Mouse (Mus musculus): Measurements from ENCODE around the gene Itgb4. TPM values are rescaled to one million over a fixed set of nuclear protein-coding genes. Genes with fewer than 3 reads are reported as not detected.
"Not testable (repeated sequence)": the region's sequence is repeated elsewhere in the genome, so short reads cannot be mapped to it uniquely, and the experiment has no call there.

Itgb4 gene
- total RNA-seq, 2 experiments from 2014 or later = 3.2 to 4.2 TPM

- intact Hi-C loops (cut with DNase I) = no loop called here
- peak in 1 of 2 experiments; percentile 65 for DNase-seq (ENCODE audit: low spot score in 2 of 2)
Measured at GRCm38 (mm10) chr11:116004840-116005700, 30.6 kb downstream of the Itgb4 start.

DNA sequence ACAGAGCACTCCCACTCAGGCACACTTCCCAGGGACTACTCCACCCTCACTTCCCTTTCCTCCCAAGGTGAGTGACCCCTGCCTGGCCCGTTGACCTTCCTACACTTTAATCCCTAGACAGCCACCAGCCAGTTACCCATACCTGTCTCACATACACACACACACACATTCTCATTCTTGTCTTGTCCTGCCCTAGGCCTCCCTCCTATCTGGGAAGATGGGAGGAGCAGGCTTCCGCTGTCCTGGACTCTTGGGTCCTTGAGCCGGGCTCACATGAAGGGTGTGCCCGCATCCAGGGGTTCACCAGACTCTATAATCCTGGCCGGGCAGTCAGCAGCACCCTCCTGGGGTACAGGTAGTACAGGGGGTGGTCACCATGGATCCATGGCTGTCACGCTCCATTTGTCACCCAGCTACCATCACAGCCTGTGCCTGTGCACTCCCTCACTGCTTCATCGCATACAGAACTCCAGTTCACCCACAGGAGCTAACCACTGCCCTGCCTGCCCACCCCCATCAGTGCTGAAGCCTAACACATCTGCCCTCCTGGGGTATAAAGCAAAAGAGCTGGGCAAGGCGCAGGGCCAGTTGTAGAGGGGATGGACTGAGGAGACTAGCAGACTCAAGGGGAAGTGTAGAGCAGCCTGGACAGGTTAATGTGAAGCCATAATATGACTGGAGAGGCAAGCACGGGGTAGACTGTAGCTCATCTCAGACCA, 31.4 kb downstream of the Itgb4 start:
- DNase-seq (ENCODE audit: low spot score in 2 of 2) = no peak
- intact Hi-C loops (cut with DNase I) = no loop called here

DNA sequence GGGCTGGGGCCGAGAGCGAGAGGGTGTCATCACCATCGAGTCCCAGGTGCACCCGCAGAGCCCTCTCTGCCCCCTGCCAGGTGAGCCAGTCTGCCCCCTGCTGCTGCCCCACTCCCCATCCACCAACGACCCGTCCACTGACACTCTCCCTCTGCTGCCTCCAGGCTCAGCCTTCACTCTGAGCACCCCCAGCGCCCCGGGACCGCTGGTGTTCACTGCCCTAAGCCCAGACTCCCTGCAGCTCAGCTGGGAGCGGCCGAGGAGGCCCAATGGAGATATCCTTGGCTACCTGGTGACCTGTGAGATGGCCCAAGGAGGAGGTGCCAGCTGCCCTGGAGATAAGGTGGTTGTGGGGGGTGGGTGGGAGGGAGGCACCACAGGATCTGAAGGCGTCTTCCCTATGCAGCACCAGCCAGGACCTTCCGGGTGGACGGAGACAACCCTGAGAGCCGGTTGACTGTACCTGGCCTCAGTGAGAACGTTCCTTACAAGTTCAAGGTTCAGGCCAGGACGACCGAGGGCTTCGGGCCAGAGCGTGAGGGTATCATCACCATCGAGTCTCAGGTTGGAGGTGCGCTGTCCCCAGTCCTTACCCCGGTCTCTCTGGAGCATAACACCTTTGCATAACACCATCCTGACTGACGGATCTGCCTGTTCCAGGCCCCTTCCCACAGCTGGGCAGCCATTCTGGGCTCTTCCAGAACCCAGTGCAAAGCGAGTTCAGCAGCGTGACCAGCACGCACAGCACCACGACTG, 32.8 kb downstream of the Itgb4 start:
- DNase-seq (ENCODE audit: low spot score in 2 of 2) = no peak
- intact Hi-C loops (cut with DNase I) = no loop called here

GRCm38 (mm10) chr11:116008411-116008810, 33.9 kb downstream of the Itgb4 start:
- intact Hi-C loops (cut with DNase I) = no loop called here
- DNase-seq (ENCODE audit: low spot score in 2 of 2) = no peak

DNA sequence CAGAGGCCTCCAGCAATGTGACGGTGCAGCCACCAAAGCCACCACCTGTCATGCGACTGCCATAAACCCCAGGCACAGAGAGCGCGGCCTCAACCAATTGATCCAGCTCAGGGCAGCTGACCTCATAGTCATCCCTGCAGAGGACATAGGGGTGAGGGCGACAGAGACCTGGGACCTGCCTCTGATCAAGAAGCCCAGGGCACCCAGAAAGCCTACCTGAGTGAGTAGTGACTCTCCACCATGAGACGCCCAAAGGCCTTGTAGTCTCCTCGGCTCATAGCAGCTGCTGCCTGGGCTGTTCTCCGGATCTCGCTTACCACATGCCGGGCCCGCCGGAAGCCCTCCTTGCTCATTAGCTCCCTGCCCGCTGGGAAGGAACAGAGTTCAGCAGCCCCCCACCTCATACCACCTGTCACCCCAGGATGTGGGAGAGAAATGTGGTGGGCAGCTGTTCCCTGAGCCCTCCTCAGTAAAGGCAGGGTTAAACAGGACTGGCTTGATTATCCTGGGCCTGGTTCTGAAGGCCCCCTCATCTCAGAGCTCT, 34.4 kb downstream of the Itgb4 start:
- intact Hi-C loops (cut with DNase I) = no loop called here
- no peak for DNase-seq (ENCODE audit: low spot score in 2 of 2)

DNA sequence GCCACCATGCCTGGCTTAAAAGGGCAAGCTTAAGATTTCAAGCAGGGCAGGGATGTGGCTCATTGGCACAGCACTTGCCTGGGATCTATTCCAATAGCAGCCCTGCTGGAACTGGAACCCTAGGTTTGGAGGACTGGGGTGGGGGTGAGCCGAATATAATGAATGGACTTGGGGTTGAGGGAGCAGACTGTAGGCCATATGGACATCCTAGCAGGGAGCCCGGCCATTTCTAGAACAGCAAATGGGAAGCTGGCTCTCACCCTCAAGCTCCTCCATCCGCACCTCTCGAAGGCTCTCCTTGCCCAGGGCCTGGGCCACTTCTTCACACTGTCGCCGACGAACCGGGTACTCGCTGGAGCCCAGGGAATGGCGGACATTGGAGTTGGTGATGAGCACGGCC, 35.2 kb downstream of the Itgb4 start:
- no peak for DNase-seq (ENCODE audit: low spot score in 2 of 2)
- intact Hi-C loops (cut with DNase I) = no loop called here

GRCm38 (mm10) chr11:116010146-116010545, 35.6 kb downstream of the Itgb4 start:
- no peak for DNase-seq (ENCODE audit: low spot score in 2 of 2)
- intact Hi-C loops (cut with DNase I) = no loop called here

- no peak for DNase-seq (ENCODE audit: low spot score in 2 of 2)
- intact Hi-C loops (cut with DNase I) = no loop called here
Measured at GRCm38 (mm10) chr11:116010948-116011347, 36.4 kb downstream of the Itgb4 start.

- DNase-seq (ENCODE audit: low spot score in 2 of 2) = no peak
- intact Hi-C loops (cut with DNase I) = no loop called here
Measured at GRCm38 (mm10) chr11:116011529-116012261, 37.2 kb downstream of the Itgb4 start.

GRCm38 (mm10) chr11:116012262-116012947, 37.9 kb downstream of the Itgb4 start, which contains the start of gene Galk1:
Galk1 (minus strand) TSS chr11:116012719.
- intact Hi-C loops (cut with DNase I) = no loop called here
- DNase-seq (ENCODE audit: low spot score in 2 of 2) = peak; percentile 82 to 86

DNA sequence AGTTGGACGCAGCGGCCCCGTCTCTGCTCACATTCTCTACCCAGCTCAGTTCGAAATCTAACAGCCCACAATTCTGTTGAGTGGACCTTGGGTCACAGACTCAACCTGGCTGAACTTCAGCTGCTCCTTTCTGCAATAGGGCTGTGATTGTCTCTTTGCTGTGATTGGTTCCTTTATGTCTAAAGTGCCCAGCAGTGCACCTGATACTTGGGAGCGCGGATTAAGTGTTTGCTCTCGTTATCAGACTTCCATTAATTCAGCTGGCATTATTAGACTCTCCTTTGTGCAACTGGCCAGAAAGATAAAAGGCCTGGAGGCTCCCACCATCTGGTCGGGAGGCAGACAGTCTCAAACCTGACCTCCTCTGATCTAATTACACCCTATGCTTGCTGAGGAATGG, 40.3 kb downstream of the Itgb4 start:
- intact Hi-C loops (cut with DNase I) = loop anchor here (5.0 kb wide), 1 partner anchor 67 kb away; no protein-coding TSS in a partner anchor
- DNase-seq (ENCODE audit: low spot score in 2 of 2) = no peak

DNA sequence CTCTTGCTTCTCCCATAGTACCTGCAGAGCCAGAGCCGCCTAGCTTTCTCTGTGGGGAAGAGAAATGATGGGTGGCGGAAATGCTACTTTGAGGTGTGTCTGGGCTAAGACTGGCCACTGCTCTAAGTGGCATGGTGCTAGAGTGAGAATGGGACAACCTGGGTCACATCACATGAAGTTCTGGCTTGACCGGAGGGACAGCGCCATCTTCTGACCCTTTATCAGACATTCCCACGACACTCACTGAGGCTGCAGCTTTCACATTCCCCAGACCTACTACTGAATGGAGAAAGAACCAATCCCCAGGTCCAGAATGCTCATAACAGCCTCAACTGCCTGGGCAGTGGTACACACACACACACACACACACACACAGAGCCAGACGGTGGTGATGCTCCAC, 43.6 kb downstream of the Itgb4 start:
- intact Hi-C loops (cut with DNase I) = loop anchor here (5.0 kb wide), 1 partner anchor 64 kb away; no protein-coding TSS in a partner anchor
- DNase-seq (ENCODE audit: low spot score in 2 of 2) = peak in 1 of 2 experiments; percentile 51

DNA sequence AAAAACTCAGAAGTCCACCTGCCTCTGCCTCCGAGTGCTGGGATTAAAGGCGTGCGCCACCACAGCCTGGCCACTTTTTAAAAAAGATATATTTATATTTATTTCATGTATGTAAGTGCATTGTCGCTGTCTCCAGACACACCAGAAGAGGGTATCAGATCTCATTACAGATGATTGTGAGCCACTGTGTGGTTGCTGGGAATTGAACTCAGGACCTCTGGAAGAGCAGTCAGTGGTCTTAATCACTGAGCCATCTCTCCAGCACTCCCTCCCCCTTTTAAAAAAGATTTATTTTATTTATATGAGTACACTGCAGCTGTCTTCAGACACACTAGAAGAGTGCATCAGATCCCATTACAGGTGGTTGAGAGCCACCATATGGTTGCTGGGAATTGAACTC, 44.4 kb downstream of the Itgb4 start:
- intact Hi-C loops (cut with DNase I) = loop anchor here (5.0 kb wide), 1 partner anchor 63 kb away; no protein-coding TSS in a partner anchor
- DNase-seq (ENCODE audit: low spot score in 2 of 2) = not testable (repeated sequence)

GRCm38 (mm10) chr11:116019360-116019791, 44.9 kb downstream of the Itgb4 start:
- intact Hi-C loops (cut with DNase I) = loop anchor here (5.0 kb wide), 1 partner anchor 63 kb away; no protein-coding TSS in a partner anchor
- DNase-seq (ENCODE audit: low spot score in 2 of 2) = no peak

DNA sequence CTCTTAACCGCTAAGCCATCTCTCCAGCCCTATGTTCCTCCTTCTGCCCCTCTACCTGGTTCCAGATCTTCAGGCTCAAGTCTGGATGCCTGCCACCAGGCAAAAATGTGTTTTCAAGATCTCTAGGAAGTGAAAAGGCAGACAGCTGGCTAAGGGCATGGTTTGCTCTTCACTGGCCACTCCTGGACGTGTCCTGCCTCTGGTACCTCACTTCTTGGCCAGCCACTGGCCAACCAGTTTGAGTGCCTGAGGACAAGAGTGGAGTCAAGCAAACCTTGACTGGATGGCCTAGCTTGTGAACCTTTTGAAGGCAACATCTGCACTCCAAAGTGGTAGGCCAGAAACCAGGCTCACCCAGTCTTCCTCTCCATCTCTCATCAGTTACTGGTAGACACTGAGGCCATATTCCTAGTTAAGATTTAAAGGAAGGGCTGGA, 45.5 kb downstream of the Itgb4 start:
- DNase-seq (ENCODE audit: low spot score in 2 of 2) = no peak
- intact Hi-C loops (cut with DNase I) = loop anchor here (5.0 kb wide), 2 partner anchors 62 to 112 kb away; partner anchors contain the start of gene Trim65

- DNase-seq (ENCODE audit: low spot score in 2 of 2) = peak in 1 of 2 experiments; percentile 63
- intact Hi-C loops (cut with DNase I) = loop anchor here (5.0 kb wide), 1 partner anchor 112 kb away; the partner anchor contains the start of gene Trim65
Measured at GRCm38 (mm10) chr11:116020519-116020922, 46.0 kb downstream of the Itgb4 start.

DNA sequence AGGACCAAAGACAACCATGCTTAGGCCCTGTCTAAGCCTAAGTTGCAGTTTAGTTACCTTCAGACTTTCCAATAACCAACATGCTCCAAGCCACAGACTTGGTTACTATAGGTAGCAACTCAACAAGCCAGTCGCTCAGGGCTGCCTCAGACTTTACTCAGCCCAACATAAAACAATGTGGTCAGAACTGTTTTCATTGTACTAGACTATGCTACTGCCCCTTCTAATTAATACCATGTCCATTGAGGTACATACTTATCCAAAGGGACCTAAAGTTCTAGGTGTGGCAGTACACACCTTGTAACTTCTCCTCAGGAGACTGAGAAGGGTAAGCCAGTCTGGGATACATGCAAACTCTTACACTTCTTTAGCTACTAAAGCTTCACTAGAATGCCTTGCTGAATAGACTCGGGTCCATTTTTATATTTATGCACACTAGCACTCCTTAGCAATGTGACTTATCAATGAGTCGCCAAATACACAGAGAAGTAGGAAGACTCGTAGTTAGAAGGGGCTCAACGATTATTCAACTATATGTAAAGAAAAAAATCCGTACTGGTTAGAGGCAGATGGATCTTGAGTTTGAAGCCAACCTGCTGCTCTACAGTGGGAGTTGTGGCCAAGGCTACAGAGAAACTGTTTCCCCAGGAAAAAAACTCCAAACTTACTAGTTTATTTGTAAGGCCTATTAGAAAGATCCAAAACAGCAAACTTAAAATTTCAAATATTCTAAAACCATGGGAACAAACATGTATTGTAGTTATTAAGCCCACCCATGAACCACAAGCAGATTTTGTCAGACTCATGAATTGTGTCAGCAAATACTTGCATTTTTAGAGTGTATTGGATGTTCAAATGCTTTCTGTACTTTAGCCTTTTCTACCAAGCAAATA, 47.1 kb downstream of the Itgb4 start:
- intact Hi-C loops (cut with DNase I) = loop anchor here (5.0 kb wide), 1 partner anchor 111 kb away; the partner anchor contains the start of gene Trim65

More for the DNA sequence above, 47.1 kb downstream of the Itgb4 start:
- no peak for DNase-seq (ENCODE audit: low spot score in 2 of 2)

All from left cerebral cortex, postnatal 14 days (tissue).